Mouse (Mus musculus): ENCODE results near the gene Fam222a.
A peak's percentile ranks its signal among the peaks of the same experiment; 100 is the strongest.

The Fam222a gene

DNA sequence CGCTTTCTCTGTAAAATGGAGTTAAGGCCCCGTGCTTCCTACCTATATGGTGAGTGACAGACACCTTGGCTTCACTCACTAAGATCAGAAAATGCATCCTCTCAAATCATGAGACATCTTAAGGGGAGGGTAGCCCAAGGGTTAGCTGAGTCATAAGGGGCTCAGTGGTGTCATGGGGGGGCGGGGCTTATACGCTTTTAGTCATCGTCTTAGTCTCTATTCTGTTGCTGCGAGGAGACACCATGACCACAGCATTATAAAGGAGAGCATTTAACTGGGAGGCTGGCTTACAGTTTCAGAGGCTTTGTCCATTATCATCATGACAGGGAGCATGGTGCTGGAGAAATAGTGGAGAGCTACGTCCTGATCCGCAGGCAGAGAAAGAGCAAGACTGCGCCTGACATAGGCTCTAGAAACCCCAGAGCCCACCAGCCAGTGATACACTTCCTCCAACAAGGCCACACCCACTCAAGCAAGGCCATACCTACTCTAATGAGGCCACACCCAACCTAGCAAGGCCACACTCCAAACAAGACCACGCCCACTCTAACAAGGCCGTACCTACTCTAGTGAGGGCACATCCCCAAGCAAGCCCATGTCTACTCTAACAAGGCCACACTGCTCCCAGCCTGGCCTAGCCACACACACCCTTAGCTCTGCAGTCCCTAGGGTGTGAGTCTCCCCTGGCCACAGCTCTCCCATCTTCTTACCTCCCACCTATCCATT lies 48.7 kb downstream of the Fam222a start:
- no peak for DNase-seq

DNA sequence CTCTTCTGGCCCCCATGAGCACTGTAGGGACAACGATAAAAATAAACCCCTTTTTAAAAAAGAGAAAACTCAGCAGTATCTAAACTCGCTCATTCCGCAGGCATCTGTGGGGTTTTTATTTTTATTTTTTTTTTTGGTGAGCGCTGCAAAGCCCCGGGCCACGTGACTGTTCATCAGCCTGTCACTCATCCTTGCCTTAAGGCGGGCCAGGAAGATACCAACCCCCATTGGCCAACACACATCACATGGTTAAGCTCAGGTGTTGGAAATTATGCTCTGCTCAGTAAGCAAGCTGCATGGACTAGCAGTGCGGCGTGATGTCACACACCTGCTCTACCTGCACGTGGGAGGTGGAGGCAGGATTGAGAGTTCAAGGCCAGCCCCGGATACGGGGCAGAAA lies 50.0 kb downstream of the Fam222a start:
- no peak for DNase-seq

DNA sequence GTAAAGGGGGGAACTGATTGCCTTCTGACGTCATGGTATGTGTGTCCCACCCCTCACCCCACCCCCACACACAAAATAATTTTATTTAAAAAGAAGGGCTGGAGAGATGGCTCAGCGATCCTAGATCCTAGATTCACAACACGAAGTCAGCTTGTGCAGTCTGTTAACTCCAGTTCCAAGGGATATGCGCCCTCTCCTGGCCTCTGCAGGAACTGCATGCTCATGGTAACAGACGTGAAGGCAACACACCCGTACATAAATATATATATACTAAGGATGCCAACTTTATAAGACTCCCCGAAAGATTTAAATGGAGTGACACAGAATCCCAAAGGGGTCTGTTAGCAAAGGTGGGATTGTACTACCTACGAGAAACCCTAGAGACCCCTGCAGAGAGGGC lies 51.0 kb downstream of the Fam222a start:
- no peak for DNase-seq

- no peak for DNase-seq
Observed at GRCm38 (mm10) chr5:114620305-114620704, 52.5 kb downstream of the Fam222a start.

GRCm38 (mm10) chr5:114625590-114625989 lies 57.8 kb downstream of the Fam222a start:
- DNase-seq = no peak

GRCm38 (mm10) chr5:114631336-114631735 lies 63.5 kb downstream of the Fam222a start:
- no peak for DNase-seq

- no peak for DNase-seq
Observed at GRCm38 (mm10) chr5:114636091-114636490, 68.3 kb downstream of the Fam222a start.

DNA sequence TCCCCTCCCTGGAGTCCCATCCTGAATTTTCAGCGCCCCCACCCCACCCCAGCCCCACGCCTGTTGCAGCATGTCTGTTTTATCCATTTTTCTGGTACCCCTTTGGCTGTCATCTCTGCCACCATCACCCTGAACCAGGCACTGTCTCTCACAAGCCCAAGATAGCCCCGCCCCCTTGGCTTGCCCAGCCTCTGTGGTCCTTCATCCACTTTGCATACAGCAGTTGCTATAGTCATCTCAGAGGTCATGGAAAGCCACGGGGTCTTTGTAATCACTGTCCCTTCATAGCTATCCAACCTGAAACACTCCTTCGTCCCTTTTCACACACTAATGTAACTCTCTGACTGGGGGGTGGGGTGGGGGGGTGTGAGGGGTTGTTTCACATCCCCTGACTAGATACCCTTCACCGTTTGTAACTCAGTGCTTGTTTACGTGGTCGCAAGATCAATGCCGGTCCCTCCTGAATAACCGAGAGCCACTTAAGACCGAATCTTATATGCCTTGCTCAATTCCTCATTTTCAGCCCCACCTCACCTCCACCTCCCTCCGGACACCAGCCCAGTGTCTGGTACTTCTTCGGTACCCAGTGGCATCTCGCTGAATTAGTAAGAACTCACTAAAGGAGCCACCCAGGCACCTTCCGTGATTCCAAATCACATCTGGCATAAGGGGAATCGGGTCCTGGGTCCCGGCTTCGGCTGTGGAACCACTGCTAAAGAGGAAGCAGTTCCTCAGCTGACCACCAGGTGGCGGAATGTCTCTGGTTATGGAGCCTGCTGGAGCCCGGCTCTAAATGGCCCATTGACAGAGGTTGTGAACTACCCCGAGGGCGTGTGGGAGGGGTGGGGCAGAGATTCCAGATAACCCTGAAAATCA lies 71.2 kb downstream of the Fam222a start:
- peak; percentile 84 for DNase-seq

GRCm38 (mm10) chr5:114639645-114639957 lies 71.8 kb downstream of the Fam222a start:
- no peak for DNase-seq

DNA sequence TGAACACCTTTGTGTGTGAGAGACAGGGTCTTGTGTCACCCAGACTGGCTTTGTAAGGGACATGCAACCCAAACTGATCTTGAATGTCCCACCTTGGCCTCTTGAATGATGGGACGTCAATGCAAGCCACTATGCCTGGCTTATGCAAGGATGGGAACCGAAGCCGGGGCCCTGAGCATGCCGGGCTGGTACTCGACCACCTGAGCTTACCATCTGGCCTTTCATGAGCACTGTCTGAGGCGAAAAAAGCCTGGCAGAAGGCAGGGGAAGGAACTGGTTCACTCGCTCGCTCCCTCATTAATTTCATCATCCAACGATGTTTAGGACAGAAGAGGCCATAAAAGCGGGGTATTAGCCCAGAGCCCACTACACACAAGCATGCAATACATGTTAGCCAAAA lies 73.0 kb downstream of the Fam222a start:
- DNase-seq = no peak

DNA sequence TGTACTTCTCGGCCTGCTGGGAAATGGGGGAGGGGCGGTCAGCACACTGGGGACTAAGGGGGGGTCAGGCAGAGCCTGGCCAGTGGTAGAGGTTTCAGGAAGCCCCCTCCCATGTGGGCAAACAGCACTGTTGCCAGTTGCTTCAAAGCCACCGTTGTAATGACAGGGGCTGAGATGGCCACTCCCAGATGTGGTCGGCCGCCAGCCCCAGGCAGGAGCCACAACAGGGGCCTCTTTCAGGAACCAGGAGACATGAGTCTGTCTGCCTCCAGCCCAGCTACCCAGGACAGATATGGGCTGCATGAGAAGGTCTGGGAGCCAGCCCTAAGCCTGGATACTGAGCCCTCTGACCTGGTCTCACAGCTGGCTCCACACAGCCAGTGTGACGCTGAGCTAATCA lies 77.1 kb downstream of the Fam222a start:
- DNase-seq = no peak

GRCm38 (mm10) chr5:114645916-114646315 lies 78.1 kb downstream of the Fam222a start:
- DNase-seq = no peak

DNA sequence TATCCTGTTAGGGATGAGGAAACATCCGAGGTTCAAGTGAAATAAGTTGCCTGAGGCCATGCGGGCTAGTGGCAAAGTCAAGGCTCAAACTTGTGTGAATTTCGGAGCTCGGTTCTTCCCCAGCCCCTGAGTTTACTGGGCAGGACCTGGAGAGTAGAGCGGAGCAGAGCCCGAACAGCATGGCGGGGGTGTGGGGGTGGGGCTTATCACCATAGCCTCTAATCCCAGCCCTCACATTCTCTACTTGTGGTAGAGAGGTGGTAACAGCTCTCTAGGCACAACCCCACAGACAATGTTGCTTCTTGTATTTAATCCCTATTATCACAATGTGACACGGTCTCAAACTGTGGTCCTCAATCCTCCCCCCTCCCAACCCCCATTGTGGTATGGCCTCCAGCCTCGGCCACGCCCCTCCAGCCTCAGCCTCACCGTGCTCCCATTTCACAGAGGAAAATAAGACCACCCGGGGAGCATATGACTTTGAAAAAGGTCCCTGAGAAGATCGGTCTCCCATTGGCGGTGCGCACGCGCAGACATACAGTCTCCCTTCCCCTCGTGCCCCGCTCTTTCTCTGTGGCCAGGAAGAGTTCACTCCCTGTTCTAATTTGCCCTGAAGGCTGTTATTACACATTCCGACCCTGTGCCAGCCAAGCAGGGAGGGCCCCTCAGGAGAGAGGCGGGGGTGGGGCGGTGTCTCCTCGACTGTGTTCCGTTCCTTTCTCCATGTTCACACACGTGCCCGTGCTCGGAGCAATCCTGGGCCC lies 79.6 kb downstream of the Fam222a start:
- no peak for DNase-seq

GRCm38 (mm10) chr5:114648728-114649311 lies 81.0 kb downstream of the Fam222a start:
- no peak for DNase-seq

DNA sequence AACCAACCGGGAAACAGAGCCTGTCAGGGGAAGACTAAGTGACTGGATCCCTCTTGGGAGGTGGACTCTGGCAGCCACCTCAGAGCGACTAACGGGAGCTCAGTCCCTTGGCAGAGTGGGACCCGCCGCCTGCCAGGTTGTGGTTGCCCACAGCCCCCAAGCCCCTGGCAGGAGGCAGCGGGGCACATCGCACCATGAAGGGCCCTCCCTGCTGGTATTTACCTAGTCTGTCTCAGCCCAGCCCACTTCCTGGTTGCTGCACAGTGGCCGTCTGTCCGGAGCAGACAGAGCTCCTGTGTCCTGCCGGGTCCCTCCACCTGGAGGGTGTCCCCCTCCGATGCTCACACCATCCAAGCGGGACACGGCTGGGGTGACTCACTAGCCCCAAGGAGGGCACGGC lies 83.2 kb downstream of the Fam222a start:
- no peak for DNase-seq

DNA sequence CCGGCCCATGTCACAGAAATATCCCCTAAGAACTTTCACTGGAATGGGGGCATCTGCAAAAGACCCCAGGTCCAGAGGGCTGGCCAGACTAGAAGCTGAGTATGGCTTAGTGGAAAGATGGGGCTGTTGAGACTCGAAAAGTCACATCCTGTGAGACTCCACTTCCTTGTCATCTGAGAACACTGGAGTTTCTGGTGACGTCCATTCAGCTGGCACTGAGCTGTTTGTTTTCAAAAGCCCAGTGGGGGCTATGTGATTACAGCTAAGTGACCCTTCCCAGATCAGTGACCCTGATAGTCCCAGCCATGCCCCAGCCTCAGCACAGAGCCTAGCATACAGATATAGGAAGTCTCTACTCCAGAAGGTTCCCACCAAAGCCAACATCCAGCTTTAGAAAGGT lies 83.6 kb downstream of the Fam222a start:
- DNase-seq = no peak

GRCm38 (mm10) chr5:114653656-114654437 lies 86.0 kb downstream of the Fam222a start:
- no peak for DNase-seq

DNA sequence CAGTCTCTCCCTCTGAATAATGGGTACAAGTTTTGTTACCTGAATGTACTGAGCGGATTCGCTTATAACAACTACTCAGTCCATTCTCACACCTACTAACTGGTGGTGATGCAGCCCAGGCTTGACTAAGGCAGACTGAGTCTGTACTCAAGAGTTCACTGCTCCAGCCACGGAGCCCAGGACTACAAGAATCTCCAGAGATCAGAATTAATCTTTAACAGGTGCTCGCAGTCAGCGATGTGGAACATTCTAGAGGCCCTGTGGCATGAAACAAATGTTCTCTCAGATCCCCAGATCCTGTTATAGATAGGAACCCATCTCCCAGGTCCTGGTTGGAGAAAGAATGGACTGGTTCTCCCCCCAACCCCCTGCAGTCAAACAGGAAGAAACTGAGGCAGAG lies 87.9 kb downstream of the Fam222a start:
- DNase-seq = no peak

- no peak for DNase-seq
Observed at GRCm38 (mm10) chr5:114656305-114656704, 88.5 kb downstream of the Fam222a start.

- no peak for DNase-seq
Observed at GRCm38 (mm10) chr5:114657426-114657825, 89.6 kb downstream of the Fam222a start.

DNA sequence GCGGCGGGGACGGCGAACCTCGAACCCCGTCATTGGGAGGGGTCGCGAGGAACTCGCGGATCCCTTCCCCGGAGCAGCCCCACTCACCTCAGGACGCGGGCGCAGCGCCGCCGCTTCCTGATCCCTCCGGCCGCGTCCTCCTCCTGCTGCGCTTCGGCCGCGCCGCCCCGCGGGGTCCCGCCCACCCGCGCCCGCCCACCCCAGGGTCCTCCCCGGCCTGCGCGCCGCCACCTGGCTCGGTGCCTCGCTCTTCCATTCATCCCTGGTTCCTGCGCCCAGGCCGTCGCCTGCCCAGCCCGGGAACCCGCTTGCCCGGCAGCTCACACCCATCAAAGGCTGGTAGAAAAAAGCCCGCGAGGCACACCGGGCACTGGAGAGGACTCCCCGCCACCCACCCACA lies 90.4 kb downstream of the Fam222a start, which contains the start of gene Trpv4:
Gene Trpv4, minus strand, starts transcription at position 167 of the 400 bp plus-strand sequence.
- no peak for DNase-seq

GRCm38 (mm10) chr5:114661029-114661428 lies 93.2 kb downstream of the Fam222a start:
- DNase-seq = no peak
